Mouse (Mus musculus) frontal cortex, adult 2 months (tissue): ENCODE data around the gene Spem1. TPM values are rescaled to one million over a fixed set of nuclear protein-coding genes. Genes with fewer than 3 reads are reported as not detected.

Experiments used
- polyA plus RNA-seq: library from polyadenylated mRNA; depleted of rRNA; stranded (reverse); fragments of >200 nt; gene quantifications from 2 replicates; pipeline ENCODE4 v1.2.3, GENCODE M21; 2012; rRNA removed

The Spem1 gene
- polyA plus RNA-seq, 1 experiment: 0.58 TPM

Other genes with a start within 250 kb of the Spem1 start
- 12.2 and 12.9 TPM in 2 replicates for gene Wrap53, start 241.9 kb downstream of the Spem1 start, polyA plus RNA-seq
- 36.7 and 38.4 TPM in 2 replicates for gene Trp53, start 241.8 kb downstream of the Spem1 start, polyA plus RNA-seq
- gene Atp1b2, start 216.2 kb downstream of the Spem1 start, polyA plus RNA-seq: 324 and 357 TPM in 2 replicates
- gene Shbg, start 204.3 kb downstream of the Spem1 start, polyA plus RNA-seq: 0.11 and 0.16 TPM in 2 replicates
- 20.3 and 26.3 TPM in 2 replicates for gene Sat2, start 200.2 kb downstream of the Spem1 start, polyA plus RNA-seq
- 136 and 154 TPM in 2 replicates for gene Fxr2, start 189.2 kb downstream of the Spem1 start, polyA plus RNA-seq
- gene Sox15, start 166.9 kb downstream of the Spem1 start, polyA plus RNA-seq: 0.34 TPM in 1 of 2 replicates, not detected in the other
- 104 and 113 TPM in 2 replicates for gene Mpdu1, start 159.5 kb downstream of the Spem1 start, polyA plus RNA-seq
- gene Cd68, start 156.0 kb downstream of the Spem1 start, polyA plus RNA-seq: 13.7 TPM in 2 replicates
- gene Eif4a1, start 149.8 kb downstream of the Spem1 start, polyA plus RNA-seq: 365 and 370 TPM in 2 replicates
- gene Senp3, start 140.1 kb downstream of the Spem1 start, polyA plus RNA-seq: 138 and 154 TPM in 2 replicates
- 5.3 and 5.4 TPM in 2 replicates for gene Tnfsf13, start 136.4 kb downstream of the Spem1 start, polyA plus RNA-seq
- gene Tnfsf12, start 126.3 kb downstream of the Spem1 start, polyA plus RNA-seq: 17.1 and 20.6 TPM in 2 replicates
- gene Tnfsfm13, start 126.1 kb downstream of the Spem1 start, polyA plus RNA-seq: 2.9 and 4.9 TPM in 2 replicates
- 30.9 and 32.6 TPM in 2 replicates for gene Polr2a, start 63.5 kb downstream of the Spem1 start, polyA plus RNA-seq
- not detected in 2 replicates for gene Slc35g3, start 60.2 kb downstream of the Spem1 start, polyA plus RNA-seq
- 45.7 and 51.4 TPM in 2 replicates for gene Zbtb4, start 56.3 kb downstream of the Spem1 start, polyA plus RNA-seq
- gene Chrnb1, start 26.2 kb downstream of the Spem1 start, polyA plus RNA-seq: 1.4 and 1.9 TPM in 2 replicates
- 18.4 and 22.0 TPM in 2 replicates for gene Fgf11, start 20.3 kb downstream of the Spem1 start, polyA plus RNA-seq
- gene Tmem102, start 16.6 kb downstream of the Spem1 start, polyA plus RNA-seq: 0.48 and 0.62 TPM in 2 replicates
- gene Gm39566, start 6.9 kb downstream of the Spem1 start, polyA plus RNA-seq: not detected in 2 replicates
- gene Spem2, start 3.7 kb downstream of the Spem1 start, polyA plus RNA-seq: not detected in 2 replicates
- 116 and 125 TPM in 2 replicates for gene Nlgn2, start 15.6 kb upstream of the Spem1 start, polyA plus RNA-seq
- gene Tmem256, start 16.3 kb upstream of the Spem1 start, polyA plus RNA-seq: 183 and 212 TPM in 2 replicates
- 33.6 and 37.6 TPM in 2 replicates for gene Plscr3, start 24.2 kb upstream of the Spem1 start, polyA plus RNA-seq
- gene Tnk1, start 36.5 kb upstream of the Spem1 start, polyA plus RNA-seq: 0.14 and 0.17 TPM in 2 replicates
- not detected in 2 replicates for gene Tmem95, start 55.8 kb upstream of the Spem1 start, polyA plus RNA-seq
- 1.6 and 1.8 TPM in 2 replicates for gene Kctd11, start 59.2 kb upstream of the Spem1 start, polyA plus RNA-seq
- gene Acap1, start 73.4 kb upstream of the Spem1 start, polyA plus RNA-seq: 0.24 and 0.27 TPM in 2 replicates
- gene 2810408A11Rik, start 78.8 kb upstream of the Spem1 start, polyA plus RNA-seq: 0.67 and 1.00 TPM in 2 replicates
- gene Neurl4, start 78.9 kb upstream of the Spem1 start, polyA plus RNA-seq: 98.0 and 101 TPM in 2 replicates
- 64.6 and 69.0 TPM in 2 replicates for gene Gps2, start 91.7 kb upstream of the Spem1 start, polyA plus RNA-seq
- 630 and 714 TPM in 2 replicates for gene Eif5a, start 99.8 kb upstream of the Spem1 start, polyA plus RNA-seq
- gene Ybx2, start 113.6 kb upstream of the Spem1 start, polyA plus RNA-seq: 20.1 and 20.6 TPM in 2 replicates
- gene Slc2a4, start 126.0 kb upstream of the Spem1 start, polyA plus RNA-seq: 1.4 and 2.1 TPM in 2 replicates
- gene Cldn7, start 142.6 kb upstream of the Spem1 start, polyA plus RNA-seq: 0.10 and 0.34 TPM in 2 replicates
- gene Ctdnep1, start 159.0 kb upstream of the Spem1 start, polyA plus RNA-seq: 117 and 133 TPM in 2 replicates
- gene Elp5, start 160.3 kb upstream of the Spem1 start, polyA plus RNA-seq: 118 and 119 TPM in 2 replicates
- gene Gabarap, start 169.0 kb upstream of the Spem1 start, polyA plus RNA-seq: 291 and 371 TPM in 2 replicates
- gene Phf23, start 173.6 kb upstream of the Spem1 start, polyA plus RNA-seq: 38.9 and 42.2 TPM in 2 replicates
- 34.9 and 35.3 TPM in 2 replicates for gene Dvl2, start 178.4 kb upstream of the Spem1 start, polyA plus RNA-seq
- 69.8 and 74.0 TPM in 2 replicates for gene Acadvl, start 193.2 kb upstream of the Spem1 start, polyA plus RNA-seq
- gene Dlg4, start 194.8 kb upstream of the Spem1 start, polyA plus RNA-seq: 697 and 762 TPM in 2 replicates
- 2.4 and 3.6 TPM in 2 replicates for gene Asgr1, start 231.9 kb upstream of the Spem1 start, polyA plus RNA-seq